Mouse (Mus musculus) forebrain, embryonic 14.5 days (tissue): ENCODE data around the gene Bmp3. TPM values are rescaled to one million over a fixed set of nuclear protein-coding genes. Genes with fewer than 3 reads are reported as not detected.

Experiments used
- polyA plus RNA-seq: library from polyadenylated mRNA; unstranded; fragments of >200 nt; fragmentation: Nextera tagmentation; extraction: Ambion mirVana; gene quantifications from 2 replicates; pipeline ENCODE4 v1.2.1, GENCODE M21; 2014

Bmp3 gene
- polyA plus RNA-seq, 1 experiment from 2014 or later, result 1.6 TPM

Other genes starting within 250 kb of the Bmp3 start
- gene Prkg2, start 182.9 kb downstream of the Bmp3 start, polyA plus RNA-seq, result 0.75 and 0.97 TPM in 2 replicates